Mouse (Mus musculus) liver, postnatal 0 days (tissue): ENCODE results near the gene Myo1d. TPM values are rescaled to one million over a fixed set of nuclear protein-coding genes. Genes with fewer than 3 reads are reported as not detected.
A peak's percentile ranks its signal among the peaks of the same experiment; 100 is the strongest.

Experiments used
- ATAC-seq: fragments of 200-750 bp; cut with Nextera tagmentation; 2 replicates; pipeline ENCODE4 v1.8.0; 2017; ENCODE audit warnings: mild to moderate bottlenecking, moderate library complexity
- DNase-seq: peaks from one replicate; pipeline ENCODE4 v3.0.0-alpha.2; 2016
- H3K27ac ChIP-seq: fragments of 300-500 bp; sonication (generic); 2 replicates; pipeline ENCODE4 v1.5.1; 2014; ENCODE audit warnings: antibody characterized with exemption, moderate library complexity, mild to moderate bottlenecking, low read depth
- H3K27me3 ChIP-seq: fragments of 300-500 bp; sonication (generic); 2 replicates; pipeline ENCODE4 v1.6.1; 2014; ENCODE audit warnings: low read length, control low read depth, mixed read lengths; ENCODE audit not compliant: insufficient read depth
- H3K36me3 ChIP-seq: fragments of 300-500 bp; sonication (generic); replicated peaks from 2 replicates; pipeline ENCODE4 v1.6.1; 2014; ENCODE audit warnings: mild to moderate bottlenecking, control low read depth, low read length, moderate library complexity, mixed read lengths; ENCODE audit not compliant: insufficient read depth
- H3K4me1 ChIP-seq: fragments of 300-500 bp; sonication (generic); 2 replicates; pipeline ENCODE4 v1.6.1; 2014; ENCODE audit warnings: antibody characterized with exemption, mild to moderate bottlenecking, control low read depth; ENCODE audit not compliant: insufficient read depth
- H3K4me2 ChIP-seq: fragments of 300-500 bp; sonication (generic); 2 replicates; pipeline ENCODE4 v1.6.1; 2014; ENCODE audit warnings: low read depth, mild to moderate bottlenecking, low read length, moderate library complexity, mixed read lengths
- H3K4me3 ChIP-seq: fragments of 300-500 bp; sonication (generic); 2 replicates; pipeline ENCODE4 v1.5.1; 2014; ENCODE audit warnings: low read depth, low read length
- H3K9ac ChIP-seq: fragments of 300-500 bp; sonication (generic); replicated peaks from 2 replicates; pipeline ENCODE4 v1.6.1; 2014; ENCODE audit warnings: mild to moderate bottlenecking, moderate library complexity
- H3K9me3 ChIP-seq: fragments of 300-500 bp; sonication (generic); 2 replicates; pipeline ENCODE4 v1.6.1; 2016; ENCODE audit warnings: mild to moderate bottlenecking, control low read depth, low read length, mixed read lengths
- CTCF ChIP-seq: sonication (generic); IDR thresholded peaks from 2 replicates; pipeline ENCODE4 v1.5.1; 2016; ENCODE audit warnings: antibody characterized with exemption, low read depth
- EP300 ChIP-seq: IDR thresholded peaks from 2 replicates; pipeline ENCODE4 v1.6.1; 2016; ENCODE audit warnings: antibody characterized with exemption, low read depth, mild to moderate bottlenecking
- WGBS: fragments of 180-500 bp; shearing (Covaris S2); extraction: QIAGEN DNeasy Blood & Tissue Kit; methylation state at CpG from one replicate; pipeline ENCODE4 v1.1.7; 2014; ENCODE audit not compliant: insufficient replicate concordance; 5-methylcytosine and 5-hydroxymethylcytosine counted together
- polyA plus RNA-seq: library from polyadenylated mRNA; unstranded; fragments of >200 nt; fragmentation: Nextera tagmentation; extraction: Ambion mirVana; gene quantifications from 2 replicates; pipeline ENCODE4 v1.2.1, GENCODE M21; 2015

Myo1d gene
- polyA plus RNA-seq, 1 experiment from 2014 or later, result 4.6 TPM

DNA sequence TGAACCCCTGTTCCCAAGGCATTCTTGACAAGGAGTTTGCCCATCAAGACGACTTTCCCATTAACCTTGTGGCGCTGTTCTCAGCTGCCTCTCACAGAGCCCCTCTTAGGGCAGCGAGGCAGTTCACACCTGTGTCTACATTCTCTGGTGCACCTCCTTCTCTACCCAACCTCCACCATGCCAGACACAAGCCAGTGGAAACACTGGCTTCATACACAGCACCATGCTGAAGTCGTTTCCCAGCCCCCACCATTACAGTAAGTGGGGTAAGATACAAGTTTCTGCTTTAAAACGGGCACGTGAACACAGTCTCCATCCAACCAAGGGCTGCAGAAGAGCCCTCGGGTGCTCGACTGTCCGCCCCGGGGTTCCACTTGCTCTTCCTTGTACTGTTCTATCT lies 269.7 kb downstream of the Myo1d start:
- Histone ChIP-seq H3K9ac (no peak overlapping the region), H3K27ac (peak overlapping the region; percentile 7; the same call in 1 of the 2 replicates), H3K27me3 (no peaks in the 10 kb centered on the region), H3K4me1 (peaks cover 6% of the 10 kb centered on the region; the same call in 1 of the 2 replicates), H3K4me2 (0 out of 2 replicates have a peak overlapping the region, but pooled peaks have one; percentile 2), H3K4me3 (no peak overlapping the region), H3K9me3 (no peaks in the 10 kb centered on the region), H3K36me3 (no peaks in the 10 kb centered on the region)
- 81% methylated on average over 10 of the region's 10 CpGs for WGBS
- ATAC-seq (no peak), DNase-seq (no peak)
- TF ChIP-seq EP300 (no peak), CTCF (no peak)

DNA sequence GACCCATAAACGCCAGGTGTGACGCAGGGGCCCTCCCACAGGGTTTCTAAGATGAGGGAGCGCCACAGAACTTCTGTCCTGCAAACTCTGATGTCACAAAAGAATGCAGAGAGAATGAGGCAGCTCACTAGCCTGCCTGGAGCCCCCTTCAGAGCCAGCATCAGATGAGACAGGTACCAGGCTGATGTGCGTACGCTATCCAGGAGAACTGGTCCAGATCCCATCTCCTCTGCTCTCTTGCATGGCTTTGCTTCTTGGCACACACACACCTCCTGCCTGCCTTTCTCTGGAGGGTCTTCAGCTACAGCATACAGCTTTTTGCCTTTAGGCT lies 270.7 kb downstream of the Myo1d start:
- no peak for ATAC-seq
- Histone ChIP-seq H3K9ac (no peak overlapping the region), H3K27me3 (no peaks in the 10 kb centered on the region), H3K4me3 (no peak overlapping the region), H3K27ac (peak overlapping the region; percentile 74), H3K9me3 (no peaks in the 10 kb centered on the region), H3K4me2 (0 out of 2 replicates have a peak overlapping the region, but pooled peaks have one; percentile 32), H3K36me3 (no peaks in the 10 kb centered on the region), H3K4me1 (peaks cover 7% of the 10 kb centered on the region; the same call in 1 of the 2 replicates)
- TF ChIP-seq CTCF (no peak), EP300 (no peak)
- 74% methylated on average over 5 of the region's 5 CpGs for WGBS
- DNase-seq, result no peak

DNA sequence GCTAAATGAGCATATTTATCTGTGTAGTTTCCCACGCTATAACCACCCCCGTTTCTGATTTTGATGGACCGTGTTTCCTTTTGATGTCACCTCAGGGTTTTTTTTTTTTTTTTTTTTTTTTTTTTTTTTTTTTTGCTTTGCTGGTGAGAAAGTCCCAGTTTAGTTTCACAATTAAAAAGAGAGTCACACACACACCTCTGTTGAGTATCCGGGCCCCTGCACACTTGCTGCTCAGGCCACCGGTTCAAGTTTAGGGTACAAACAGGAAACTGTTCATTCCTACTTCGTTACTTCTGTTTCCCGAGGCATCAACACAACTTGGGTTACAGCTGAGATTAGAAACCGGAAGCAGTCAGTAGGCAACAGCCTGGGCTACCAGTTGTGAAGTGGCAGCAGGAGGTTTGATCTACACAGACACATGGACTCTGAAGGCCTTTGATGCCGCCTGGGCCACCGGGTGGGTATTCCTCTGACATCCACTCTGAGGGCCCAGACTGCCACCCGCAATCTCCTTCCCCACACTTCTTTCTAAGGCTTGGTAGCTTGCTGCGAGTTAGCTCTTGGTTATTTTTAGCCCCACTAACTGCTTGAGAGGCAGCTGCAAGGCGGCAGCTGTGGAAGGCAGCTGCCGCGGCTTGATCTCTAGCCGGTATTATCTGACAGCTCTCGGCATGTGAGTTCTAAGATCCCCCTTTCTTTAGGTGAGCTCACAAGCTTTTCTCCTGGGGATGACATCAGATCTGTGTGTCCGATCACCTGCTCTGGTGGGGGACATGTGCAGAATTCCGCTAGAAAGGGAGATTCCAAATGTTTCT lies 271.3 kb downstream of the Myo1d start:
- Histone ChIP-seq H3K27me3 (no peaks in the 10 kb centered on the region), H3K4me3 (no peak overlapping the region), H3K36me3 (no peaks in the 10 kb centered on the region), H3K9ac (no peak overlapping the region), H3K4me2 (0 out of 2 replicates have a peak overlapping the region, but pooled peaks have one; percentile 32), H3K27ac (peak overlapping the region; percentile 75), H3K9me3 (no peaks in the 10 kb centered on the region), H3K4me1 (peaks cover 12% of the 10 kb centered on the region)
- TF ChIP-seq EP300 (0 out of 2 replicates have a peak, but pooled peaks have one; percentile 30), CTCF (no peak)
- WGBS, result 24% methylated on average over 19 of the region's 19 CpGs
- ATAC-seq (peak; percentile 35), DNase-seq (peak; percentile 42)

DNA sequence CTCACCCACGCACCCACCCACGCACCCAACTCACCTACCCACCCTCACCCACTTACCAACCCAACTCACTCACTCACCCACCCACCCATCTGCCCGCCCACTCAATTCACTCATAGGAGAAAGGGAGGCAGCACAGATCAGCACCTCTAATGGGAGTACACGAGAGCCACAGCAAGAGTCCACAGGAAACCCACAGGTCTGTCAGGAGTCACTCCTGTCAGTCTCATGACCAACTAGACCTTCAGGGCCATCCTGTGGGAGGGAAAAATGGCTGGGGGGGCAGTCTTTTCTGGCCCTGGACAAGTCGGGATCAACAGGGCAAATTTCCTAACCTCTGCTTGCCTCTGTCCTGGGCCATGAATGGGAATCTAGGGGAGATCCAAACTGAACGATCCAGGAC lies 272.0 kb downstream of the Myo1d start:
- Histone ChIP-seq H3K9ac (no peak overlapping the region), H3K27ac (peak overlapping the region; percentile 75), H3K4me3 (no peak overlapping the region), H3K9me3 (no peaks in the 10 kb centered on the region), H3K36me3 (no peaks in the 10 kb centered on the region), H3K4me1 (peaks cover 15% of the 10 kb centered on the region), H3K27me3 (no peaks in the 10 kb centered on the region), H3K4me2 (0 out of 2 replicates have a peak overlapping the region, but pooled peaks have one; percentile 27)
- TF ChIP-seq EP300, result no peak
- 69% methylated on average over 6 of the region's 6 CpGs for WGBS
- no peak for DNase-seq
- ATAC-seq, result no peak

DNA sequence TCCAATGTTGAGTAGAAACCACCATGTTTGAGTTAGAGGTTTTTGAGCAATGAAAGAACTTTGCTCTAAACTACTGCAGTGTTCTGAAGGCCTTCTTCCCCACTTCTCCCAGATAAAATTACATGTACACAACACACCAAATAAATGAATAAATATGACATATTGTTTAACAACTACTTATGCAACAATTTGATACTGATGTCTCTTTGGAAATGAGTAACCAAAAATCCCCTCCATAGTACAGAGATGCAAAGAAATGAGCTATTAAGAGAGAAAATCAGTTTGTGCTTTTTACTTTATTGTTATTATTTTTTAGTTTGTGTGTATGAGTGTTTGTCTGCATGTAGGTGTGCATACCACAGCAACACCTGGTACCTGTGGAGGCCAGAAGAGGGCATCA lies 273.3 kb downstream of the Myo1d start:
- Histone ChIP-seq H3K9me3 (no peaks in the 10 kb centered on the region), H3K4me2 (no peak overlapping the region), H3K36me3 (no peaks in the 10 kb centered on the region), H3K4me1 (peaks cover 15% of the 10 kb centered on the region), H3K9ac (no peak overlapping the region), H3K27ac (no peak overlapping the region), H3K4me3 (no peak overlapping the region), H3K27me3 (no peaks in the 10 kb centered on the region)
- TF ChIP-seq CTCF, result no peak
- no peak for TF ChIP-seq EP300
- ATAC-seq, result no peak
- DNase-seq, result no peak

DNA sequence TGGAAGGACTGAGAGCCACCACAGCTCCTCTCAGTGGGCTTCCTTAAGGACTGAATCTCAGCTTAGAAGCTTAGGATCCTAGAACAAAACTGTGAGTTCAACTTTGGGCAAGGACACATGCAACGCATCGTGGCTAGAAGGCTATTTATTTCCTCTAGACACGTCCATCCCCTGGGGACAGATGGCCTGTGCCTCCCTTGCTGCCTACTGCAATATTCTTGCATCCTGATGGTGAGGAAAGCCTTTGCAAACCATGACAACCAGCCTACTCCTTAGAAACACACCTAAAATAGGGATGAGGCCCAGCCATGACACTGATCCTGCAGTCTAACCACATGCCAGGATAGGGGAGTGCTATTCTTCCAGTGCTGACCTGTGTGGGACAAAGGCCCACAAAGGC lies 274.2 kb downstream of the Myo1d start:
- 66% methylated on average over 3 of the region's 3 CpGs for WGBS
- no peak for ATAC-seq

More for the DNA sequence above, 274.2 kb downstream of the Myo1d start:
- Histone ChIP-seq H3K27ac (peak overlapping the region; percentile 64; the same call in 1 of the 2 replicates), H3K9ac (no peak overlapping the region), H3K27me3 (no peaks in the 10 kb centered on the region), H3K36me3 (no peaks in the 10 kb centered on the region), H3K4me2 (no peak overlapping the region), H3K4me3 (no peak overlapping the region), H3K9me3 (no peaks in the 10 kb centered on the region), H3K4me1 (peaks cover 15% of the 10 kb centered on the region)
- TF ChIP-seq EP300 (no peak), CTCF (no peak)
- DNase-seq, result no peak
